Mouse (Mus musculus): Measurements from ENCODE around the gene Etv6.

DNA sequence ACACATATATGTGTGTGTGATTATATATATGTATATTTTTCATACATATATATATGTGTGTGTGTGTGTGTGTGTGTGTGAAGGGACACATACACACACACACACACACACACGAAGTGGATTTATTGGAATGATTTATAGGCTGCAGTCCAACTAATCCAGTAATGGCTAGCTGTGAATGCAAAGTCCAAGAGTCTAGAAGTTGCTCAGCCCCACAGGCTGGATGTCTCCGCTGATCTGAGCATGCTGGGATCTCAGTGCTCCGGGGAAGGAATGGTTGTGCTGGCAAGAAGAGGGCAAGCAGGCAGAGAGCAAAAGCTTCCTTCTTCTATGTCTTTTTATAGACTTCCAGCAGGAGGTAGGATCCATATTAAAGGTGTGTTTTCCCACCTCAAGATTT, 103.9 kb downstream of the Etv6 start:
- TF ChIP-seq CTCF (IDR thresholded peaks at IDR 0.05; ENCODE audit: low read depth, low read length) (no peak), POLR2AphosphoS5 (IDR thresholded peaks at IDR 0.05; ENCODE audit: insufficient replicate concordance, low read depth, low read length) (no peak), GATA1 (IDR thresholded peaks at IDR 0.05; ENCODE audit: borderline replicate concordance, low read length) (no peak), TAL1 (conservative IDR thresholded peaks at IDR 0.05; ENCODE audit: low read depth, low read length) (no peak)

Measured in G1E (cell line).